Mouse (Mus musculus) hindbrain, embryonic 15.5 days (tissue): ENCODE measurements around the gene Olfr1413. TPM values are rescaled to one million over a fixed set of nuclear protein-coding genes. Genes with fewer than 3 reads are reported as not detected.

Experiments used
- ATAC-seq: fragments of 200-750 bp; cut with Nextera tagmentation; 2 replicates; pipeline ENCODE4 v1.8.0; 2017; ENCODE audit warnings: low read depth, moderate number of reproducible peaks, moderate TSS enrichment; ENCODE audit not compliant: low FRiP score
- H3K27ac ChIP-seq: fragments of 300-500 bp; sonication (generic); replicated peaks from 2 replicates; pipeline ENCODE4 v1.5.1; 2015; ENCODE audit warnings: mild to moderate bottlenecking, inconsistent platforms
- H3K27me3 ChIP-seq: fragments of 300-500 bp; sonication (generic); 2 replicates; pipeline ENCODE4 v1.6.1; 2015; ENCODE audit warnings: control low read depth, inconsistent platforms
- H3K36me3 ChIP-seq: fragments of 300-500 bp; sonication (generic); 2 replicates; pipeline ENCODE4 v1.6.1; 2015; ENCODE audit warnings: control low read depth, inconsistent platforms
- H3K4me1 ChIP-seq: fragments of 300-500 bp; sonication (generic); replicated peaks from 2 replicates; pipeline ENCODE4 v1.6.1; 2015; ENCODE audit warnings: control low read depth, inconsistent platforms
- H3K4me2 ChIP-seq: fragments of 300-500 bp; sonication (generic); 2 replicates; pipeline ENCODE4 v1.6.1; 2015; ENCODE audit warnings: moderate library complexity, mild to moderate bottlenecking, inconsistent platforms
- H3K4me3 ChIP-seq: fragments of 300-500 bp; sonication (generic); 2 replicates; pipeline ENCODE4 v1.5.1; 2015; ENCODE audit warnings: mild to moderate bottlenecking, inconsistent platforms
- H3K9ac ChIP-seq: fragments of 300-500 bp; sonication (generic); 2 replicates; pipeline ENCODE4 v1.6.1; 2015; ENCODE audit warnings: inconsistent platforms
- H3K9me3 ChIP-seq: fragments of 300-500 bp; sonication (generic); 2 replicates; pipeline ENCODE4 v1.6.1; 2016; ENCODE audit warnings: control low read depth, inconsistent platforms
- WGBS: fragments of 180-500 bp; shearing (Covaris S2); methylation state at CpG from one replicate; pipeline ENCODE4 v1.1.7; 2015; 5-methylcytosine and 5-hydroxymethylcytosine counted together
- polyA plus RNA-seq: library from polyadenylated mRNA; unstranded; fragments of >200 nt; fragmentation: Nextera tagmentation; extraction: Ambion mirVana; gene quantifications from 2 replicates; pipeline ENCODE4 v1.2.1, GENCODE M21; 2015

Olfr1413 gene
- polyA plus RNA-seq, 1 experiment from 2014 or later = not detected

DNA sequence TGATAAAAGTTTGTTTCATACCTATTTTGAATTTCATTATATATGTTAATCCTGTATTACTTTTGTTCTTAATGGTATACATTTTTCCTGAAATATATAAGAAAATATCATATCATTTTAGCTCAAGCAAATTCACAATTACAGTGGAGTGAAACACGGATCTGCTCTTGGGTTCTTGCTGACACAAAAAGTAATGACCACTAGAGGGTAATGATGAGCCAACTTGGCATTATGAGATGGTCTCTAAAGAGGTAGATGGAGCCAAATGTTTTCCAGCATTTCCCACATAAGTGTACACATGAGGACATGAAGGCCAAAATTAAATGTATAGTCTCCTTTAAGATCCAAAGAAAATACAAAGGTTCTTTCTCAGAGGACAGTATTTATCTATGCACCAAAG, 43.4 kb downstream of the Olfr1413 start:
- WGBS = 8% methylated on average over 1 of the region's 1 CpGs
- no peak overlapping the region for H3K27ac ChIP-seq

DNA sequence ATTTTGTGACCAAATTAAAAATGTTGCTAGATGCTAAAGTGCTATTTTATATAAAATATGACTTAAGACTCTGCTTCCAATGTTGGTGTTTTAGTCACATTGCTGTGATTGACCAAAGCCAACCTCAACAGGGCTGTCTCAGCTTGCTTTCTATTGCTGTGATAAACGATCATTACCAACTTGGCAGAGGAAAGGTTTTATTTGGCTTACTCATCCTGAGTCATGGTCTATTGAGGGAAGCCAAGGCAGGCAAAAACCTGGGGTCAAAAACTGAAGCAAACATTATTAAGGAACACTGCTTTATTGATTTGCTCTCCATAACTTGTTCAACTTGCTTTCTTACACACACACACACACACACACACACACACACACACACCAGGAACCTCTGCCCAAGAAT, 44.9 kb downstream of the Olfr1413 start:
- no peak overlapping the region for H3K27ac ChIP-seq
- no peak overlapping the region for H3K4me2 ChIP-seq
- H3K27me3 ChIP-seq = peaks cover 6% of the 10 kb centered on the region; the same call in 1 of the 2 replicates
- no peaks in the 10 kb centered on the region for H3K36me3 ChIP-seq
- 80% methylated on average over 1 of the region's 1 CpGs for WGBS
- no peaks in the 10 kb centered on the region for H3K4me1 ChIP-seq
- H3K4me3 ChIP-seq = no peak overlapping the region
- no peak for ATAC-seq
- no peak overlapping the region for H3K9ac ChIP-seq
- no peaks in the 10 kb centered on the region for H3K9me3 ChIP-seq

More for the DNA sequence above, 43.4 kb downstream of the Olfr1413 start:
- H3K36me3 ChIP-seq = no peaks in the 10 kb centered on the region
- no peaks in the 10 kb centered on the region for H3K9me3 ChIP-seq
- H3K4me3 ChIP-seq = no peak overlapping the region
- peaks cover 6% of the 10 kb centered on the region; the same call in 1 of the 2 replicates for H3K27me3 ChIP-seq
- ATAC-seq = no peak
- no peaks in the 10 kb centered on the region for H3K4me1 ChIP-seq
- no peak overlapping the region for H3K4me2 ChIP-seq
- H3K9ac ChIP-seq = no peak overlapping the region

DNA sequence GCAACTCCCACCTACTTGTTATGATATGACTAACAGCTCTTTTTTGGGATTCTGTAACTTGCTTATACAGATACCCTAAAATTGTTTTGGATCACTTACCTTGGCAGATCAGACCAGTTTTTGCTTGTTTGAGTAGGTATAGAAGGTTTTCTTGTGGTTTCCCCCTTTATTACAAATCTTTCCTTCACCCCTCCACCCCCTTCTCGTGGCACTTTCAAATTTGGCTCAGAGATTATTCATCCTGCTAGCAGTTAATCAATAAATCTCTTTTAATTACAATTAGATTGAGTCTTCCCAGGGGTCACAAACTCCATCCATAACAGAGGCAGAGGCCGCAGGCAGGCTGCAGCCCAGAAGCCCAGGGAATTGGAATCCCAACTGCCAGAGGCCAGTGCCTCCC, 46.4 kb downstream of the Olfr1413 start, which contains the start of gene Olfr12:
Gene Olfr12 (plus strand): TSS at position 301 of the 400 bp plus-strand sequence.
- no peaks in the 10 kb centered on the region for H3K36me3 ChIP-seq
- H3K27me3 ChIP-seq = no peaks in the 10 kb centered on the region
- H3K9me3 ChIP-seq = no peaks in the 10 kb centered on the region
- no peak within 1 kb of the TSS for H3K4me2 ChIP-seq
- no peaks in the 10 kb centered on the region for H3K4me1 ChIP-seq
- no peak within 1 kb of the TSS for H3K27ac ChIP-seq
- no peak within 1 kb of the TSS for H3K4me3 ChIP-seq
- no peak within 1 kb of the TSS for H3K9ac ChIP-seq
- 57% methylated on average over 2 of the region's 2 CpGs for WGBS
- ATAC-seq = no peak

DNA sequence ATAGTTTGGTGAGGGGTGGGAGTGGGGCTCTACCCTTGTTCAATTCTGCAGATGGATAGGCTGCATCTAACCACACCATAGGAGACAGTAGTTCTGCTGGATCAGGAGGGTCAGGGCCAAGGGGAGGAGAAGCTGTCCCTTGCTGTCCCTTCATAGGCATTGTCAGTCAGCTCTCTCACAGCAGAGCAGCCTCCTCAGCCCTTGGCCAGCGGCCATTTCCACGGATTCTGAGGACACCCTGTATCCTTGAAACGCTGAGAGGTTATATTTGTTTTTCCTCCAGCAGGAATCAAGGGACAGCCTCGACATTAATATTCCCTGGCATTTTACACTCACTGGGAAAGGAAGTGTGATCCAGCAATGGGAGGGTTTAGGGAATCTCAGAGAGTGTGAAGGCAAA, 47.2 kb downstream of the Olfr1413 start:
- Histone ChIP-seq H3K4me3 (no peak overlapping the region), H3K9me3 (no peaks in the 10 kb centered on the region), H3K4me2 (no peak overlapping the region), H3K4me1 (no peaks in the 10 kb centered on the region), H3K36me3 (no peaks in the 10 kb centered on the region), H3K9ac (no peak overlapping the region), H3K27ac (no peak overlapping the region), H3K27me3 (no peaks in the 10 kb centered on the region)
- 66% methylated on average over 4 of the region's 4 CpGs for WGBS
- no peak for ATAC-seq

Other genes with a start within 250 kb of the Olfr1413 start
- 314 and 315 TPM in 2 replicates for gene Ndufa10, start 97.5 kb upstream of the Olfr1413 start, polyA plus RNA-seq
- not detected in 2 replicates for gene Olfr1416, start 86.2 kb upstream of the Olfr1413 start, polyA plus RNA-seq
- not detected in 2 replicates for gene Olfr1415, start 75.2 kb upstream of the Olfr1413 start, polyA plus RNA-seq
- gene Olfr1414, start 52.7 kb upstream of the Olfr1413 start, polyA plus RNA-seq = not detected in 2 replicates
- gene Olfr1412, start 14.5 kb downstream of the Olfr1413 start, polyA plus RNA-seq = not detected in 2 replicates
- gene Olfr1411, start 23.1 kb downstream of the Olfr1413 start, polyA plus RNA-seq = not detected in 2 replicates
- gene Olfr1410, start 34.5 kb downstream of the Olfr1413 start, polyA plus RNA-seq = not detected in 2 replicates
- gene Olfr12, start 46.5 kb downstream of the Olfr1413 start, polyA plus RNA-seq = not detected in 2 replicates
- 577 and 633 TPM in 2 replicates for gene Cops9, start 70.7 kb downstream of the Olfr1413 start, polyA plus RNA-seq
- gene Otos, start 77.5 kb downstream of the Olfr1413 start, polyA plus RNA-seq = 0.26 and 0.54 TPM in 2 replicates